Mouse (Mus musculus) inflammation-experienced regulatory T-cells, adult 6 months (primary cell): Measurements from ENCODE around the gene AI661453. TPM values are rescaled to one million over a fixed set of nuclear protein-coding genes. Genes with fewer than 3 reads are reported as not detected.

Experiments
- ATAC-seq: one replicate; pipeline ENCODE4 v1.8.0; 2017
- polyA plus RNA-seq, 3 experiments: library from polyadenylated mRNA; unstranded; fragments of 100-300 nt; shearing (Covaris generic); gene quantifications; one replicate each; pipeline ENCODE4 v1.2.1; 2017

The AI661453 gene
- polyA plus RNA-seq, 3 experiments from 2014 or later: not detected

DNA sequence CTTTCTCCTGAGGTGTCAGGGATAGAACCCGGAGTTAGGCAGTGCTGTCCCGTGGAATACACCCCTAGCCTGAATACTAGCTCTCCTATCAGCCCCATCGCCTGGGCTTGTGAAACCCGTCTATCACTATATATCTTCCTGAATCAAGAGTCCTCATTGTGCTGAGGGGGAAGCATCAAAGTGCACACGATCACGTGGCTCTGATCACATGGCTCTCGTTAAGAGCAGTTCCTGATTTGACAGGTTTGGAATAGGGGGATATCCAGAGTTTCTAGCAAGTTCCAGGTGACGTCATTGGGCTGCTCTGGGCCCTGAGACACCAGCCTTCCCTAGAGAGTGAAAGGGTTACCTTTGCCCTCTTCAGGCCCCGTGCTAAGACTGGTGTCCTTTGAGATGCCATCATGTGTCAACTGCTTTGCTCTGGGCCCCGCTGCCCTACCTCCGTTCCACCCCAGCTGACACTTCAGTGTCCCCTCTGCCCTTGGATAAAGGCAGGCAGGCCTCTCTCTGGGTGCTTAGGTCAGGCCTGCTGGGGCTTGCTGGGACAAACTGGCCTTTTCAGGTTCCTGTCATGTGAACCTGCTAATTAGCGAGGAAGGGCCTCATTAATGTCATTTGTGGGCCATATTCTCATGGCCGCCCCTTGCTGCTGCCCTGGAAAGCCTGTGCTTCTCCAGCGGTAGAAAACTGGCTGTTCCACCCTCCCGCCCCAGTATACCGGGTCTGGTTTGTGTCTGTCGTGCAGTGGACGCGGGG, 5.1 kb downstream of the AI661453 start:
- no peak for ATAC-seq

DNA sequence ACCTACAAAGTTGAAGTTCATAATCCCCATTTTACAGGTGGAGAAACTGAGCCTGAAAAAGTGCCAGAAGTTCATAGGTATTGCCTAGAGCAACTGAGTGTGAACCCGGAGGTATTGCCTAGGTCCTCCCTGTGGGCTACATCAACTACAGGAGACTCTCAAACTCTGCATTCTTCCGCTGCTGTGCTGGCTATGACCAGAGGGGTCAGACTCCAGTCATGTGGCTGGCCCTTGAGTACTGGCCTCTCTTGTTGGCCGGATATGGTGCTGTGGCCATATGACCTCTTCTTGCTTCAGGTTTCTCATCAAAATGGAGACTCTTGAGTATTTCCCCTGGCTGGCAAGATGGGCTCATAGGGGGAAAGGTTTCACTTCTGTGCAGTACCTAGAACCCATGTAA, 5.9 kb downstream of the AI661453 start:
- ATAC-seq: no peak

DNA sequence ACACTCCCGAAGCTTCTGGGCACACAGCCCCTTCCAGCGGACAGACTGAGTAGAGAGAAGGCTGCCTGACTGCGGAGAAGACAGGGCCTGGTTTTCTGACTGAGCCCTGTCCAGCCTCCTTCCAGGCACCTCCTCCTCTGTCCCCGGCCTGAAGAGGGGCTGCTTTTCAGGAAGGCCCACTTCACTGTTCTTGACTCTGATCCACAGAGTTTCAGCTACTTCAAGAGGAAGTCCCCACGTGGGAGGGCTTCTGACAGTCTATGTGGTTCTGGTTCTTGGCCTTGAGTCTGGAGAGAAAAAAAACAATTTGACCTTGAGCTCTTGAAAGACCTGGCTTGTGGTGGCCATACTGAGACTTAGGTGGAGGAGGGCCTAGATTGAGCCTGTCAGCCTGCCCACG, 7.7 kb downstream of the AI661453 start:
- ATAC-seq: no peak

DNA sequence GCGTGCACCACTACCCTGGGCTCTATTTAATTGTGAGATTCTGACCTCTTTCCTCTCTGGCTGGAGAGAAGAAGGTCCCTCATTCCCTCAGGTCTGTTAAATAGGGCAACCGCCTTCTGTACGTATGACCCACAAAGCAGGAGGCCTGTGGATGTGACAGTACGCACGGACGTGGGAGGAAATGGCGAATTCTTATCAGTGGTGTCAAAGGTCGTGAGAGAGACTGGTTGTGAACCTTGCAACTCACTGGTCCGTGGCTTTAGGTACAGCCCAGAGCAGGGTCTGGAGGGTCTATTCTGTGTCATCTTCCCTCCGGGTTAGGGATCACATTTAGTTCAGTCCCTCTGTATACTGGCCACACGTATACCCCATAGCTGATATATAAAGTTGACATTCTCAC, 9.1 kb downstream of the AI661453 start:
- no peak for ATAC-seq

DNA sequence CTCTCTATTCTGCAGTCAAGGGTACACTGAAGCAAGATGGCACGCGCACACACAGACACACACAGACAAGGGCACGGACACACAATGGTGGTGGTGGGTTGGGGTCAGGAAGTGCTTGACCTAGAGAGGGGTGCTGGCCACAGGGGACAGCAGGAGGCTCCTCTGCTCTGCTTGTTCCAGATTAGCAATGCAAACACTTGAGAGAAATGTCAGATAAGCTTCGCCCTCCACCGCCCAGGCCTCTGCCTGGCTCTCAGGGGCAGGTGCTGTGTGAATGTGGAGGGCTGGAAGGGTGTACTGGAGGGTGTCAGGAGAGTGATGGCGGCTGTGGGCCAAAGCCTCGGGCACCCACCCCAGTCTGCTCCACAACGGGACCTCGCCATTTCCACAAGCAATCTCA, 9.6 kb downstream of the AI661453 start:
- no peak for ATAC-seq

DNA sequence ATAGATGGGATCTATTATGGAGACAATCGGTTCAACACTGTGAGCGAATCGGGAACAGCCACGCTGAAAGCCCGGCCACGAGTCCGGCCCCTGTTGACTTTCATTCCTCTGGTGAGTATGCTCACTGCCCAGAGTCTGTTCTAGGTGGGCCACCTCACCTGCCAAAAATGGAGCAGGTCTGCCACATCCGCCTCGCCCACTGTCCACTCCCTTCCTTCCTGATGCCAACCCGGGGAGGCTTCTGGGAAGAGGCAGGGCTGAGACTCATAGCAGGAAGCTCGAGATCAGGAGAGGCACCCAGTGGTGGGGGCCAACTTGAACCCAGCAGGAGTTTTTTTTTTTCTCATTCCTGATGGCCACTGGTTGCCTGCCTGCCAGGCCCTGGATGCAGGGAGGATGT, 10.1 kb downstream of the AI661453 start:
- ATAC-seq: no peak

DNA sequence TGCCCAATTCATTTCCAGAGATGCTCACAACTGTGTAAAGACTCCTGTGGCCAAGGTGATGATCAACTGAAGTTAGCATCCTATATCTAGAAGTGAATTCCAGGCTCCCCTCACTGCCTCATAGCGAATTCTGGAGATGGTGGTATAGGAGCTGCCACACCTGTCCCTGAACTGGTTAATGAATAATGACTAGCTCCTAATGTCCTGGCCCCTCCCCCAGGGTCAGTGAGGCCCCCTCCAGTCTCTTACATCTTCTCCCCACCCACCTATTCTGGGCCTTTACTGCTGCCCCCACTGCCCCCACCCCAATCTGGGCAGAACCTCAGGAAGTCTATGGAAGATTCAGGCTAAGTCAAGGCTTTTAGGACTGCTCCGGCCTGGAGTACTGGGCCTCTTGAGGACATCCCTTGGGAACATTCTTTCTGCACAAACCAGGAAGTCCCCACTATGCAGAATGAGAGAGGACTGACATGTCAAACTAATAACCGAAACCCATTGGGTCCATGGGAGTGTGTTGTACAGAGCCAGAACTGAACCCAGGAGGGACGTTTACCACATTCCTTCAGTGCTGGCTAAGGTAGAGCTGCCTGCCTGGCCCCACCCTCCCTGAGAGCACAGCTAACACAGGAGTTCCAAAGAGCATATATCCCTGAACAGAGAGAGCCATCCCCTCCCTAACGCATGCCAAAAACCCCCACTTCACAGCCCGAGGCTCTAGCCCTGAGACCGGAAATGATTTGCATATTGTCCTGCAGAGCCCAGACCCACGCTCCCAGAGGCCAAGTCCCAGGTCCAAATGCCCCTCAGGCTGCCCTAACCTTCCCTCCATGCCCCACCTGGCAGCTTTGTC, 12.3 kb downstream of the AI661453 start:
- ATAC-seq: no peak

DNA sequence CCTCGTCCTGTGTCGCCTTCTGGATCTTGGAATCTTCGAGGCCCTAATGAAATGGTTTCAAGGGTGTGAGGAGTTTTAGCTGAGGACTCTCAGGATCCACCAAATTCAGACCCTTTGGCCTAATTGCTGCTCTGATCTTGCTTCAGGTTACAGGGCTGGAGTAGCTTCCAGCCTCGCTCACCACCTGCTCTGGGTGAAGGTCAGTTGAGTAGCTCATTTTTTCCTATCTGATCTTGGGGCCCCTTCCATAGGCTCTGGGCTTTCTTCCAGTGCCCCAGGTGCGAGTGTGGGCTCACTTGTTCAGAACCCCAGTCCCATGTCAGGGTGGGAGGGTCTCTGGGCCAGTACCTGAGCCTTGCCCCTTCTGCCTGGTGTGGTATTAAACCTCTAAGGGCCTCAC, 13.0 kb downstream of the AI661453 start:
- ATAC-seq: no peak

DNA sequence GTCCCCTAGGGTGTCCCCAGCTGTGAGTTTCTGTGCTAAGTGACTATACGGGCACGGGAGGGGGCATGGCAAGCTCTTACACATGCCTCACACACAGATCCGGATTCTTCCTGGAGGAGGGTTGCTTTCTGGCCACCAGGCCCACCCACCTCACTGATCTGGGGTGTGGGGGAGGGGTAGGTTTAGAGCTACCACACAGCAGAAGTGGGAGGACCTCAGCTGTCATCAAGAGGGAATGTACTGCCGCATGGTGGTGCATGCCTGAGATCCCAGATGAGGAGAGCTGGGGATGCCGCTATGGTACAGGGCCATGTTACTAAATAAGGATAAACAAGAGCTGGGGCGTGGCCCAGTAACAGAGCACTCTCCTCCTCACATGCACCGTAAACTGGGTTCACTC, 13.8 kb downstream of the AI661453 start:
- no peak for ATAC-seq

DNA sequence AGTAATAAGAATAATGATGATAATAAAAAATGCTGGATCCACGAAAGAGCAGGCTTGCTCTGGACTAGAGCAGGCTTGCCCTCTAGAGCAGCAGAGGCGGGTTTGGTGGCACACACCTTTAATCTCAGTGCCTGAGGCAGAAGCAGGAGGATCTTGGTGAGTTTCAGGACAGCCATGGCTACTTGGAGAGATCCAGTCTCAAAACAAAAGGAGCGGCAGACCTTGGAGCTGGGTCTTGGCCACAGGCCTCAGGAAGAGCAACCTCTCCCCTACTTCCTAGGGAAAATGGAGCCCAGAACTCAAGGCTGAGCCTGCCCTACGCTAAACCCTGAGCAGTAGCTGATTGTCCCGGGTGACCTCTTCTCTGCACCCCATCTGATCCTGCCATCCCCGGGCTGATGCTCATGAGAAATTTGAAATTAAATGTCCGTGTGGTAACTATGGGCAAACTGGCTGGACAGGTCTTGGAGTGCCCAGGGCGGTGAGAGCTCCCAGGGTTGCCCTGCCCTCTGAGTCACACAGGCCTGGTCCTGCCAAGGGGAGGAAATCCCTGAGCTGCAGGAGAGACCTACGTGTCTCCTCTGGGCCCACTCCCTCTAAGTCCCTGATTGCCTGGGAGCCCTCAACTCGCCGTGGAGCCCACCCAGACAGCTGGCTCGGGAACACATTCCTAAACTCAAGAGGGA, 14.6 kb downstream of the AI661453 start:
- ATAC-seq: no peak

DNA sequence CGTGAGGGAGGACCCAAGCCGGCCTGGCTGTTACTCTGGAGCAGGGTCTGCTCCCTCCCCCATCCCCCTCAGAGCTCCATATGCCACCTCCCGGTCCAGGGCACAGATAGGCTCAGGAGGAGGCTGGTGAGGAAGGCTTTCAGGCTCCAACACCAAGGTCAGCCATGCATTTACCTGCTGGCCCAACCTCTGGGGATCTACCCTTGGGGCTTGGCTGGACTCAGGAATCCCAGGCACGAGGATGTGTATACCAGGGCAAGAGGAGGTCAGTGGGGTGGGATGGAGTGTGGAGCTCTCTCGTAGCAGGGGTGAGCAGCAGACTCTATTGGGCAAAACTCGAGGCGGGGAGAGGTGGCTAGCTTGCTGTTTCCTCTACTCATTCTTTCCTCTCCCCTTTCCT, 16.5 kb downstream of the AI661453 start:
- ATAC-seq: no peak

DNA sequence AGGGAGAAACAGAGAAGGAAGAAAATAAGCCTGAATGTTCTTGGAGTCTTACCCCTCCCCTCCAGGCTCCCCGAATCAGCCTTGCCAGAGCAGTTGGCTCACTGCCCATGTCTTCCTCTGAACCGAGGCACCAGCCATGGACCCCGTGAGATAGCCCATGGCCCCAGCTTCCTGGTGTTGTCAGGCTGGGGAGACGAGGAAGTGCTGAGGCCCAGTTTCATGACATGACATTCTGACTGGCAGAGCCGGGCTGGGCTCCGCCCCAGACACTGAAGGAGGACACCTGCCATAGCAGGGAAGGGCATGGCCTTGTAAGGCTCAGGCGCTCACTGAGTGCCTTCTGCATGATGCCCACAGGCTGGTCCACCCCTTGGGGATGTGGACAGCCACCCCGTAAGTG, 18.3 kb downstream of the AI661453 start:
- ATAC-seq: no peak

DNA sequence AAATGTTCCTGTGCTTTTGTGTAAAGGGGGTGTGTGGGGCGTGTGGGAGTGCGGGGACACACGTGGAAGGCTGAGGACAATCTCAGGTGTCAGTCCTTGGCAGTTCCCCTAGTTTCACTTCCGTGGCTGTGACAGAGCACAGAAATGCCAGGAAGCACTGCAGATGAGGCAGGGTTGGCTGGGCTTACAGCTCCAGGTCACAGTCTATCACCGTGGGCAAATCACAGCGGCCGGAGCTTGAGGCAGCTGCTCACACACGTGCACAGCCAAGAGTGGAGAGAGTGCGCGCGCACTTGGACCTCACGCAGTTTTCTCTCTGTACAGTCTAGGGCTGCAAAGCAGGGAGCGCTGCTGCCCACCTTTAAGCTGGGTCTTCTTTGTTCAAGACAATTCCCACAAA, 21.9 kb downstream of the AI661453 start:
- no peak for ATAC-seq

DNA sequence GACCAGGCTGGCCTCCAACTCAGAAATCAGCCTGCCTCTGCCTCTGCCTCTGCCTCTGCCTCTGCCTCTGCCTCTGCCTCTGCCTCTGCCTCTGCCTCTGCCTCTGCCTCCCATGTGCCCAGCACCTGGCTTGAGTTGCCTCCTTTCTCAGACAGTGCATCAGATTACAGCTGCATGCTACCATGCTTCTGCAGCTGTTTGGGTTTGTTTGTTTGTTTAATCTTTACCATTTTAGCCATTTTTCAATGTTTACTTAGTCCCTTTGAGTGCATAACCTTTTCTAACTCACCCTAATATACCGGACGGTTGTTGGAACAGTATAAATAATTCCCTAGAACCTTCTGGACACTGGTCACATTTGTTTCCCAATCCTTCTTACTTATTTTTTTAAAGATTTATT, 22.5 kb downstream of the AI661453 start:
- no peak for ATAC-seq

DNA sequence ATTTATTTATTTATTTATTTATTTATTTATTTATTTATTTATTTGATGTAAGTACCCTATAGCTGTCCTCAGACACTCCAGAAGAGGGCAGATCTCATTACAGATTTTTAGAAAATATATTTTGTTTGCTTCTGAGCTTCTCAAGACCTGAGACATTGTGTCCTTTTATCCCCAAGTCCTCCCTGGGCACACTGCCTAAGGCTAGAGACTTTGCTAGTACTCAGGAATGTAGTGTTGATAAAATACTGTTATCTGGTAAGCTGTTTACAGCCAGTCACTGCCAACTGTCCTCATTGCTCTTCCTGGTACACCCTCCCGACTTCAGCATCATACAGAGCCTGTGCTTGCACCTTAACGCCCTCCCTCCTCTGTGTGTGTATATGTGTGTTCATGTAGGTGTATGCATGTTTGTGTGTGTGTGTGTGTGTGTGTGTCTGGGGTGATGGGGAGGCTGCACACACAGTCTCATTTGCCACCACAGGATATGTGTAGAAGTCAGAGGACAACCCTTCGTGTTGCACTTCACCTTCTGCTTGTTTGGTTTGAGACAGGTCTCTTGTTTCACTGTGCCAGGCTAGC, 23.0 kb downstream of the AI661453 start:
- no peak for ATAC-seq

DNA sequence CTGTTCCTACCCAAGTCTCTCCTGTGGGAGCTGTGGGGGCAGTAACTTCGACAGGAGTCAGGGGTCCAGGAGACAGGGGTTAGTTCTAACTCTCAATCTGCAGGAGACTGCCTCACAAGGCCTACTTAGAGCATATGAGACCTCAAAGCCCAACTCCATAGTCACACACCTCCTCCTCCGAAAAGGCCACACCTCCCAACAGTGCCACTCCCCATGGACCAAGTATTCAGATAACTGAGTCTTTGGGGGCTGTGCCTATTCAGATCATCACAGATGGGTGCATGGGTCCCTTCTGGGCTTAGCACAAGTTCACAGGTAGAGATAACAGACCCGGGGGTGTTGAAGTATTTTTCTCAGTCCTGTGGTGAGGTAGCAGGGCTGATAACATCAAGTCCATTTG, 25.3 kb downstream of the AI661453 start:
- ATAC-seq: no peak

DNA sequence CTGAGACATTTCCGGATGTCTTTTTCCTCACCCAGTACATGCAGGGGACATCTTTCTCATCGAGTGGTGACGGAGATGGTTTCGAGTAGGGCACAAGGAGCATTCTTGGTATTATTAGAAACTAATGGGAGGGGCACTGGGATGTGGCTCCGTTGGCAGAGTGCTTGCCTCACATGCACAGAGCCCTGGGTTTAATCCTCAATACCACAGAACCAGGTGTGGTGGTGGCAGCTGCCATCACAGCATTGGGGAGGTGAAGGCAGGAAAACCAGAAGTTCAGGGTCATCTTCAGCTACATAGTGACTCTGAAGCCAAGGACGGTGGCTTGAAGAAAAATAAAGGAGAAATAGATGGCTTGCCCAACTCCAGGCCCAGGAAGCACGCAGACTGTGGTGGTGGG, 25.8 kb downstream of the AI661453 start:
- no peak for ATAC-seq

DNA sequence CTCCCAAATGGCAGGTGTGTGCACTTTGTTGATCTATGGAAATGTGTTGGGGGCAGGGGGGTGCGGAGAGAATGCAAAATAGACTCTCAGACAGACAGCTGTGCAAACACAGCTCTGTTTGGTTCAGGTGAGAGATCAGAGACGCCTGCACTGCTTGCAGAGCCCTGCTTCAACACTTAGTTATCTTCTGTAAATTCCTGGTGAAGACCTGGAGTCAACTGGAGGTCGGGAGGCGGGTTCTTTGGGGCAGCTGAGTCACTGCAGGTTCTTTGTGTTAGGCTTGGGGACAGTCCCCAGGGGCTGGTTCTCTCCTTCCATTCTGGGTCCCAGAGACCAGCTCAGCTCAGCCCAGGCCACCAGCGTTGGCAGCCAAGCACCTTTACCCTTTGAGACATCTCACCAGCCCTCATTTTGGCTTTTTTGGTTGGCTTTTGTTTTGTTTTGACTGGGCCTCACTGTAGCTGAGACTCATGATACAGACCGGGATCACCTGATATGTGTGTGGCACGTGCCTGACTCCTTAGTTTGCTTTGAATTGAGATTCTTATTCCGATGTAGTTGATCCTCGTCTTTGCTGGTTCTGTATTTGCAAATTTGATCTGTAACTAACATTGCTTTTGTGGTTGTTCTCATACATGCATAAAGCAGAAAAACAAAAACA, 26.4 kb downstream of the AI661453 start:
- ATAC-seq: no peak

DNA sequence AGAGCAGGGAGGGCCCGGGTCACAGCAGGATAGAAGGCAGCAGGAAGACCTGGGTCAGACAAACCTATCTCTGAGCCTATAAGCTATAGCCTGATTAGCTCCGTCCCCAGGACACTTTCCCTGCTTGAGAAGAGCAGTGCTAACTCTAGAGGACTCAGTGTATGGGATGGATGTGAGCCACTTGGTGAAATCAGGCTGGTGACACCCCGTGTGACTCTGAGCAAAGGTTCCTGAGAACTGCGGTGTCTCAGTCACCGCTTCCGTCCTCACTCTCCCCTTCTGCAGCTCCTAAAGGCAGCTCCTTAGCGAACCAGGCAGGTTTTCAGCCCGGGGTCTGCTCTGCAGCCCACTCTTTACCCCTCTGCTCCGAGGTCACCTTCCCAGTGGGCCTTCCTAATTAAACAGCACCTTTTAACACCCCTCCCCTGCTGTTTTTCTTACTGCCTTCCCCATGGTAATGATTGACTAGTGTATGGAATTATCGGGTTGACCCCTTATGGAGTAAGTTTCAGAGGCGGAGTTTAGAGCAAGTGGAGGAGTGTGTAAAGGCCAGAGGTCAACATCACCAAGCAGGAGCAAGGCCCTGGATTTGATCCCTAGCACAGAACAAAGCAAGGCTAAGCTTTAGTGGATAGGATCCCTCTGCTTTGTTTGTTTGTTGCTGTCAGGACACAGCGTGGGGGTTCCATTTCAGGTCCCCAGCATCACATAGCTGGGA, 28.0 kb downstream of the AI661453 start:
- no peak for ATAC-seq

DNA sequence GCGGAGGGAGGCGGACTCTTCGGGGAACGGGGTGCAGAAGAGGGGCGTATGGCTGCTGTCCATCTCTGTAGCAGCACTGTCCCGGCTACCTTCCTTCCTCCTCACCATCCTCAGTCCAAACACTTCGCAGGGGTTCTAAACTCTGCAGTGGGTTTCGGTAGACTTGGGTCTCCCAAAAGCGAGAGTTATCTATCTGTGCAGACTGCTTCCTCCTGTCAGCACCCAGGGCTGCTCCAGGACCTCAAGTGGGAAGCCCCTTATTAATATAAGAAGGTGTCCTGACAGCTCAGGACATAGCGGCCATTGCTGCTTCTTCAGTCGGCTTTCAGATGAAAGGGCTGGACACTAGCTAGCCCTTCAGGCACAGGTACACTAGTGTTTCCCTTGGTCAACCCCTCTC, 28.6 kb downstream of the AI661453 start:
- ATAC-seq: no peak

DNA sequence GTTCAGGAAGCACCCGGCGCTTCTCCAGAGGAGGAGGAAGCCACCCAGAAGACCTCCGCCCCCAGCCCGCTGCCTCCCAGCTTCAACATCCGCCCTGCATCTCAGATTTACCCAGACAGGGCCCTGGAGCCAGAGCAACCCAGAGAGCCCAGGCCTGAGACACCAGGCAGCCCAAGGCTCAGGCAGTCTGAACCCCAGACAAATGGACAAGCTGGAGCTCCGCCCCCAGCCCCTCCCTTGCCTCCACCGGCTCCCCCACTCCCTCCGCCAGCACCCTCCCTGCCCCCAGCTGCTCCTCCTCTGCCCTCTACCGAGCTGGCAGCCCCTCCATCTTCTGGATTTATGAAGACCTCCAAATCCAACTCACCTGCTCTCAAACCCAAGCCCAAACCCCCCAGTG, 29.9 kb downstream of the AI661453 start:
- ATAC-seq: no peak

DNA sequence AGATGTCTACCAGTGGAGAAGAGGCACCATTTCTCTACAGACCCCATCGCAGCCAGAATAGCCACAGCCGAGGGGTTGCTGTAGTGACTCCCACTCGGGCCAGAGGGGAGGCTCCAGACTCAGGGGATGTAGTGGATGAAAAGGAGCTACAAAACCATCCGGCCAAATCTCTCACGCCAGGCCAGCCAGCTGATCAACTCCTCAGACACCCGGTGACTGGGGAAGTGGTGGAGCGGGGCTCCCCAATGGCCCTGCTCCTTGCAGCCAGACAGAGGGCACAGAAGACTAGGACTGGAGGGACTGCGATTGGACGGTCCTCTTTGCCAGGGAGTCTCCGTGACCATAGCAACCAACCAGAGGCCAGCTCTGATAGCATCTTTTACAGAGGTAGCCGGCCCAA, 31.2 kb downstream of the AI661453 start:
- ATAC-seq: no peak
